Mouse (Mus musculus) adrenal gland, postnatal 25 days (tissue): ENCODE data around the gene Zbtb7b. TPM values are rescaled to one million over a fixed set of nuclear protein-coding genes. Genes with fewer than 3 reads are reported as not detected.

Experiments
- DNase-seq: peaks from one replicate; pipeline ENCODE4 v3.0.0; 2021; ENCODE audit warnings: mixed read lengths
- total RNA-seq: library from RNA; stranded (reverse); gene quantifications from 2 replicates; pipeline ENCODE4 v1.2.3, GENCODE M21; 2021

Zbtb7b gene
- total RNA-seq, 1 experiment from 2014 or later, result 98.2 TPM

- peak; percentile 89 for DNase-seq
Measured at GRCm38 (mm10) chr3:89418170-89418860, 23.7 kb upstream of the Zbtb7b start, which contains the start of the genes Cks1b and Shc1. TSS of gene Cks1b (minus strand) at chr3:89418383. TSS of gene Shc1 (plus strand) at chr3:89418443.

DNA sequence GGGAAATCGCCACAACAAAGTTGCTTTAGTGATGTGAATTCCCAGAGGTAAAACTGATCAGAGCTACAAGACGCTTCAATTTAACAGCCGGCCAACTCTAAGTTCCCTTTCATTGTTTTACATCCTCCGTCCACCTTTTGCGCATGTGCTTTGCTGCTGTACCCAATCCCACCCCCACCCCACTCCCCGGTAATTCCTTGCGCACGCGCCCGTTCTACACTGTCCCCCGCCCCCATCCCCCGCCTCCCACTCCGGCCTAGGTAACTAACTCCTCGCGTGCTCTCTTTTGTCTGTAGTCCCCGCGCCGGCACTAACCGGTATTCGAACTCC lies 23.2 kb upstream of the Zbtb7b start:
- DNase-seq, result no peak

DNA sequence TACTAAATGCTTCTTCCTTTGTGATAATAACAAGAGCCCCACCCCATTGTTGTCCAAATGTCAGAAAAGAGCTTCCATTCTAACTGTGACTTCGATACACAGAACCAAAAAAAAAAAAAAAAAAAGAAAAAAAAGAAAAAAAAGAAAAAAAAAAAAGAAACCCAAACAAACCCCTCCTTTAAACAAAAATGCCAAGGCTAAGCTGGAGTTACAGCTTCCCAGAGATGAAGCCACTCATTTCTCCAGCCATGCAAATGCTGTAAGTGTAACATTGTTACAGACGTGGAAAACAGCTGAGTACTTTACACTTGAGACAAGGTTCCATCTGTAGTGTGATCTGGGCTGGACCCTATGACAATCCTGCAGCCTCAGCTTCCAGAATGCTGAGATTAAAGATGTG lies 22.6 kb upstream of the Zbtb7b start:
- DNase-seq, result no peak

- DNase-seq, result no peak
Measured at GRCm38 (mm10) chr3:89416158-89416557, 21.6 kb upstream of the Zbtb7b start.

GRCm38 (mm10) chr3:89411490-89412393 lies 17.2 kb upstream of the Zbtb7b start, which contains the start of gene Flad1:
TSS of gene Flad1 (minus strand) at chr3:89411870.
- peak; percentile 86 for DNase-seq

DNA sequence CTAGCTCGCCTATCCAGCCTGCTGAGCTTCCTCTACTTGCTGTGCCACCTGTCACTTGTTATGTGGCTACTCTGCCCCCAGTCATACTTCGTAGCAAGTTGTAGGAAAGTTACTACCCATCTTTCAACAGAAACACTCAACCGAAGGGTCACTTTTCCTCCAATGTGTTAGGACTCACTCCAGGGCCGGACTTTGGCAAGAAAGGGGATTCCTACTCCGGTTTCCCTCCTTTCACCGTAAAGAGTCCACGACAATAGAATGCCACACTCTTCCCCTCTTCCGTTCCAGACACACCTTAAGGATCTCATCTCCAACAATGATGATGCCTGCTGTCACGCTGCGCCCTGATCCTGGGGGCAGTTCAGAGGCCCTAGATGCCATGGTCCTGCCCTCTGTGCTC lies 16.3 kb upstream of the Zbtb7b start:
- no peak for DNase-seq

- DNase-seq, result no peak
Measured at GRCm38 (mm10) chr3:89409701-89410100, 15.1 kb upstream of the Zbtb7b start.

DNA sequence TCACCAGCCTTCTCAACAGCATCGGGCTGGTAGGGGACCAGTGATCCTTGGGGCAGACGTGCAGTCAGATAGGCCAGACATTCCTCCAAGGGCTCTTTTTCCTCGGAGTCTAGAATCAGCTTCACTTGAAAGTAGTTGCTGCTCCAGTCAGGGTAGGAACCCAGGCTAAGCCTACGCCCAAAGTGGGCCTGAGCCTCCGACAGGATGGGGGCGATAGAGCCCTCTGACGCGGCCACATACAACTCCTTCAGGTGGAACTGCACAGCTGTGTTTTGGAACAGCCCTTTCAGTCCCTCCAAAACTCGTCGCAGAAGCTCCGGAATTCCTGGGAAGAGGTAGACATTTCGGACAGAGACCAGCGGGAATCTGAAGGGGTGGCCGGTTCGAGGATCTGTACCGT lies 13.9 kb upstream of the Zbtb7b start:
- DNase-seq, result no peak

DNA sequence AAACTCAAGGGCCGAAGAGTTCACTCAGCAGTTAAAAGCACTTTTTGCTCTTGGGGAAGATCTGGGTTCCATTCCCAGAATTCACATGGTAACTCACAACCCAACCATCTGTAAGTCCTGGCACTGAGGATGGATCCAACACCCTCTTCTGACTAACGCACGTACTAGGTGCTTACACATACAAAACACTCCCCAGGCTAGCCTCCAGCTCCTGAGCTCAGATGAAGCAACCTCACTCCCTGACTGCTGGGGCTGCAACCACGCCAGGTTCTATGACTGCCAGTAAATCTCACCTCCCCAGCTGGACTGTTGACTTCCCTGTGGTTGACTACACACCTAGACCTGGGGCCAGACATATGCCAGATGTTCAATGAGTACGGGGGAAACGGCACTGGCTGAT lies 12.3 kb upstream of the Zbtb7b start:
- DNase-seq, result no peak

- DNase-seq, result no peak
Measured at GRCm38 (mm10) chr3:89402693-89403092, 8.1 kb upstream of the Zbtb7b start, which contains the start of gene Lenep. TSS of gene Lenep (minus strand) at chr3:89402793.

DNA sequence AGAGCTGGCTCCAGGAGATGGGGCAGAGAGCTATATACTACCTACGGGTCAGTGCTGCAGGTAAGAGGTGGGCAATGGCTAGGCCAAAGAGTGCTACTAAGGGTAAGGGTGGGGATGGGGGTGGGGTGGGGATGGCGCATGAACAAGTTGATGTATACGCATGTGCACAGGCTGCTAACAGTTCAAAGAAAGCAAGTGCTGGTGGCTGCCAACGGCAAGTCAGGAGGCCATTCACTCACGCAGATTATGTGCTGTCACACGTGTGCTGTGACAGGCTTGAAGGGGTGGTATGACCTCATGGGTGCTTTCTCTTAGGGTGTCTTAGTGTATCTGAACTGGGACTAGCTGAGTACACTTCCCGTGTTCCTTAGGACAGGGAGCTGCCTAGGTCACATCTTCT lies 6.8 kb upstream of the Zbtb7b start:
- no peak for DNase-seq

DNA sequence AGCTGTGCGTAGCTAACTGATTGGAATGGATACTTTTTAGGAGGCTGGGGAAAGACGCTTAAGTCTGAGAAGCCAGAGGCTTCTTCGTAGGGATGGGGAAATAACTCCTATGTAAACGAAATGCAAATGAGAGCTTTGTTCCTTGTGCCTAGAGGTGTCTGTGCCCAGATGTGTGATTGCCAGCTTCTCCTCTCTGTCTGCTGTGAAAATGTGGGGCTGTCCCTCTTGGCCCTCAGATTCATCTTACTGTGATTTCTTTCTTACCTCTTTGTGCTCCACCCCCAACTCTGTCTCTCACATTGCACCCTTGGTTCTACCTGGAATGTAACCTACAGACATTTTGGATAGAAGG lies 2.1 kb upstream of the Zbtb7b start:
- no peak for DNase-seq

DNA sequence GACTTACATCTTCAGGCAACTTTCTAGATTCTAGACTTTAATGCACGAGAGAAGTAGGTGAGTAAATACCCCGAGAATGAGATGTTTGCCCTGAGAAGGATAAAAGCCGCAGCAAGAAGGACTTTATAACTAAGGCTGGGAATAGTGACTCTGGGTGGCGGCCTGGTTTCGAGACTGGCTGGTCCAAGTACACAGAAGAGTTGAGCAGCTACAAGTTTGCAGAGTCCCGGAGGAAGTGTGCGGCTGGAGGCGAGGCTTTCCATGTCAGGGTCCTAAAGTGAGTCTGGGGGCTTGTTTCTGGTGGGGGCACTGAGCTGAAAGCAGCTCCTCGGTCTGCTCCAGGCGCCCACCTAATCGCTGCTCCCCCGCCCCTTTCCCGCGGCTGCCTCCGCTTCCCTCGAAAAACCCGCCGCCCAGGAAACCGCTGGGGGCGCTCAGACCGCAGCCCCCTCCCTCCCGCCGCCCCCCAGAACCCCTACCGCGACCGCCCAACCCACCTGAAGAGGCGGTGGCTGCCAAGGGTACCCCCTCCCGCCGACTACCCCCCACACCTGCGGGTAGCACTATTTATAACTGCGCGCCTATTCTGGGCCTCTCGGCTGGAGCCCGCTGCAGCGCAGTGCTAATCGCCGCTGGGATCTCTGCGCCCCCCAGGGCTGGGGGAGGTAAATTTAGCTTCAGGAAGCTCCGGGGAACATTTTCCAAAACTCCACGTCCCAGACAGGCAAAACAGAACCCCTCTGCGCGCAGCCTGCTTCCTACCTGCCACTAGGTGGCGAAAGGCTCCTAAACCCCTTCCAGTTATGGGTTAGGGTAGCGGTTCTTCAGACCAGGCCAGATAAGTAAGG lies 1.5 kb upstream of the Zbtb7b start:
- peak; percentile 61 for DNase-seq

- DNase-seq, result no peak
Measured at GRCm38 (mm10) chr3:89395419-89395805, 836 bp upstream of the Zbtb7b start.

DNA sequence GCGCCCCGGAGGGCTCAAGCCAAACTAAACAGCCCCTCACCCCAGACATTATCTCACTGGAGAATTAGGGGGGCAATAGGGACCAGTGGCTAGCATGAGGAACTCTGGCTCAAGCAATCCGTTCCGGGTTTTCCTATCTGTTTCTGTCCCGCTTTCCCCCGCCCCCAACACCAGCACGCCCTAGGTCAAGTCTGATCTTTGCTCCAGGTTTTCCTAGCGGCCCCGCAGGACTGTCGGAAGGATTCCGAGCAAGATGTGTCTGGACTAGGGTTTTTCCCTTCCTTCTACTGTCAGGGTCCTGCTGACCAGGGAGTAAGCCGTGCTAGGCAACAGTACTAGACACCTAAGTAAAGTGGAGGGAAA lies 299 bp upstream of the Zbtb7b start:
- peak; percentile 78 for DNase-seq

DNA sequence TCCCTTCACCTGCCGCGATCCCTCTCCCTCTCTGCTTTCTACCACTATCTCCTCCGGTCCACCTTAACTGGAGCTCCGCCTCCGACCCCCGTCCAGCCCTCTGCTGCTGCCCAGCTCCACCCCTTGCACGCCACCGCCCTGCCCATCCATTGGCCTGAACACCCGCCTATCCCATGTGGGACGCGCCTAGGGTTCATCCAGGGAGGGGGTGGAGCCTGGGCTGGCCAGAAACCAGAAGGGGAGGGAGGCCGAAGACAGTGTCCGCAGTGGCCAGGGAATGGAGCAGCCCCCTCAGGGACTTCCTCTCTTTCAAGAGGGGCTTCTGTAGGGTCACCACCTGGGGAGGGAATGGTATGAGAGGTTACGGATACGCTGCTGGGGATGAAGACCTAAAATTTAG lies 971 bp downstream of the Zbtb7b start:
- peak; percentile 99 for DNase-seq

DNA sequence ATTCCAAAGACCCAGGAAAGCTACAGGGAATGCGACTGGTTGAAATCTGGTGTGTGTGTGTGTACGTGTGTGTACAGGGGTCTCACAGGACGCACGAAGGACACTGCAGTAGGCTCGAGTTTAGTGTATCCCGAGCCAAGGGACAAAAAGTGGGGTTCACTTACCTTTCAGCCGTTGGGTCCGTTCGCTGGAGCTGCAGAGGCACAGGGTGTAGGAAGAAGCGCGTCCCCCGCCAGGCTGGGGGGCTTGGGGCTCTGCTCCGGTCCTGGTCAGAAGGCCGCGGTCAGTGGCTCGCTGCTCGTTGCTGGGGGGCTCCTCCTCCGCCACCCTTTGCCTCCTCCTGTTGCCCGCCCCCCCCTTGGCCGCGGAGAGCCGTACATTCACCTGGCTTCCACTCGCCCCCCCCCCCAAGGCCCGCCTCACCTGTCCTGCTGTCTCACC lies 1.7 kb downstream of the Zbtb7b start:
- peak; percentile 54 for DNase-seq

GRCm38 (mm10) chr3:89391663-89392511 lies 2.7 kb downstream of the Zbtb7b start:
- DNase-seq, result peak; percentile 75

DNA sequence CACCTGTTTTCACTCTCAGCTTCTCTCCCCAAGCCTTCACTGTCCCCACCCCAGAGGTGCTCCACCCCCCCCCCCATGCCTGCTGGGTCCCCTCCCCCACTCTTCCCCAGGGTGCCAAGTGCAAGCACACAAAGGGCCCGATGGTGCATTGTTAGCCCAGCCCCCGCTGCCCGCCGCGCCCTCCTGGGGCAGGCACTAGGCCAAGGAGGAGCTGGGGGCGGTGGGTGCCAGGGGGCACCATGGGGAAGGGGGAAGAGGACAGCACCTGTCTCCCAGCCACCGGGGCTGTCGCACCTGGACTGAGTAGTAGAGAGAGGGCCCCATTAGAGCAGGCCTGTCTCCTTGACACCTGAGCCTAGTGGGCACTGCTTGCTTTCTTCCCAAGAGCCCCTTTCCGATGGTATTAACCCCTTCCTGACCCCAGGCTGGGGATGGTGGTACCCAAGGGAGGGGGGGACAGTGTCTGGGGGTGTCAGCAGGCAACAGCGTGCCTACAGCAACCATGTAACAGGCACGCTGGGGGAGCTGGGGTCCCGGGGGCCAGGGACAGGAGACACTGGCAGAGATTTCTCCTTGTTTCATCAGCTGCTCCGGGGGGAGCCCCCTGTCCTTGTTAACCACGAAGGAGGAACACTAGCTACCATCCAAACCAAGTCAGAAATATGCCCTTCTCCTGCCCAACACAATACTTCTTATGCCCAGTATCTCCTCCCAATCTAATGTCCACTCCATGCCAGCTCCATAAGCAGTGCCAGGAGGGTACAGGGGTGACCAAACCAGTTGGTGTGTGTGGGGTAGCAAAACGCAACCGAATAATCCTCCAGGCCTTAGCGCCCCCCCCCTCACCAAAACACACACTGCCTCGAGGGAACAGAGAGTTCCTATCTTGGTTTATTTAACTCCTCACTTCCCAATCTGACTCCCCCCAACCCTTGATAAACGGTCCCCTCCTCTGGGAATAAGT lies 3.6 kb downstream of the Zbtb7b start:
- peak; percentile 45 for DNase-seq

DNA sequence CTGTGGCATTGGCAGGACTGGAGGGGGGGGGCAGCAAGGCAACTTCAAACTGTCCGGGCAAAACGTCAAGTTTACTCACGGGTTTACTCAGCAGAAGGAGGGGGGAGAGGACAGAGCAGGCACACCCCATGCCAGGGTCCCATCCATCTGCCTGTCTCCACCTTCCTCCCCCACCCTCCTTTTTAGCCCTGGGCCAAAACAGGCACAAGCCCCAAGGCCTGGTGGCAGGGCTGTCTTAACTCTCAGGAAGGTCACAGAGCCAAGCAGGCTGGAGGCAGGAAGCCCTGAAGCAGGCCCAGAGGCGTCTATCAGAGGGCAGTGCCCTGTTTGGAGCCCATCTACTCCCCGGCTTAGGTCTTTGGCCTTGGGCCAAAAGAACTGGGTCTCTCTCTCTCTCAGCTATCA lies 4.5 kb downstream of the Zbtb7b start:
- DNase-seq, result peak; percentile 72
